Mouse (Mus musculus) lung, postnatal 0 days (tissue): ENCODE measurements at regions not wholly inside any gene's neighbourhood (a gene's known extent, or its start where the extent isn't known, plus 50 kb on each side); places are given as distances from the start of the nearest gene placed in this dataset.

ENCODE experiments used
- CTCF ChIP-seq: IDR thresholded peaks from 2 replicates; pipeline ENCODE4 v1.5.1; 2016; ENCODE audit warnings: antibody characterized with exemption, mild to moderate bottlenecking
- EP300 ChIP-seq: IDR thresholded peaks from 2 replicates; pipeline ENCODE4 v1.6.1; 2016; ENCODE audit warnings: antibody characterized with exemption, mild to moderate bottlenecking, control low read depth

- TF ChIP-seq CTCF (no peak), EP300 (no peak)
These were observed 283.9 kb downstream of the Impad1 start for GRCm38 (mm10) chr4:4509296-4509695.
